ENCODE assay signal across 8 mouse cellular contexts in genomic region chr10:122912086-122912690, GRCm38 (mm10).
A peak's percentile ranks its signal among the peaks of the same experiment; 100 is the strongest.
DNase-seq lines count a peak whose midpoint lies in the region; ATAC-seq and TF ChIP-seq lines count a peak whose summit lies in the region.

No protein-coding gene starts in this region.

- DNase-seq in heart, adult 2 months: no peak
- DNase-seq in heart, postnatal 25 days (ENCODE audit: low spot score): no peak
- DNase-seq in midbrain, embryonic 14.5 days: no peak
- no peak for DNase-seq in hindbrain, embryonic 14.5 days (ENCODE audit: low spot score)
- no peak for DNase-seq in layer of hippocampus, postnatal 25 days (ENCODE audit: extremely low spot score in 1 of 2, low spot score in 1 of 2)
- DNase-seq in adrenal gland, postnatal 36 days: no peak

- TF ChIP-seq POLR2A in heart, adult 2 months (IDR thresholded peaks at IDR 0.05; ENCODE audit: insufficient read depth, low read depth, low read length): no peak

- no peak for TF ChIP-seq CTCF in heart, adult 2 months (IDR thresholded peaks at IDR 0.05)

- WGBS in heart, adult 2 months: 39% methylated on average over 12 of the region's 12 CpGs
- 43% methylated on average over 8 of the region's 12 CpGs for WGBS in midbrain, embryonic 16.5 days
- 34% methylated on average over 12 of the region's 12 CpGs for WGBS in midbrain, embryonic 14.5 days
- WGBS in hindbrain, embryonic 14.5 days: 37% methylated on average over 12 of the region's 12 CpGs
- WGBS in stomach, embryonic 16.5 days: 24% methylated on average over 12 of the region's 12 CpGs

- H3K27ac ChIP-seq in heart, adult 2 months: peak overlapping the region; percentile 63
- H3K27ac ChIP-seq in midbrain, embryonic 16.5 days (ENCODE audit: low read length): peak overlapping the region; percentile 39
- no peak overlapping the region; the same call in 1 of the 2 replicates for H3K27ac ChIP-seq in midbrain, embryonic 14.5 days (replicated peaks; ENCODE audit: low read depth, low read length)
- H3K27ac ChIP-seq in hindbrain, embryonic 14.5 days: peak overlapping the region; percentile 74
- H3K27ac ChIP-seq in stomach, embryonic 16.5 days (ENCODE audit: low read length): peak overlapping the region; percentile 98

- no peak for ATAC-seq in midbrain, embryonic 16.5 days
- no peak for ATAC-seq in midbrain, embryonic 14.5 days (ENCODE audit: low FRiP score, low TSS enrichment)
- no peak for ATAC-seq in hindbrain, embryonic 14.5 days (ENCODE audit: low FRiP score)
- peak; percentile 31; the same call in 1 of the 2 replicates for ATAC-seq in stomach, embryonic 16.5 days (ENCODE audit: insufficient read depth, low FRiP score)

- no peaks in the 10 kb centered on the region for H3K9me3 ChIP-seq in midbrain, embryonic 16.5 days (replicated peaks; ENCODE audit: control insufficient read depth, low read length, poor library complexity, severe bottlenecking)
- H3K9me3 ChIP-seq in midbrain, embryonic 14.5 days (ENCODE audit: control insufficient read depth, low read length): no peaks in the 10 kb centered on the region
- H3K9me3 ChIP-seq in hindbrain, embryonic 14.5 days (ENCODE audit: control insufficient read depth, low read length): no peaks in the 10 kb centered on the region
- no peaks in the 10 kb centered on the region for H3K9me3 ChIP-seq in stomach, embryonic 16.5 days (replicated peaks; ENCODE audit: control insufficient read depth, low read length)

- TF ChIP-seq EP300 in heart, adult 2 months (IDR thresholded peaks at IDR 0.05; ENCODE audit: insufficient read depth, low read depth, low read length): no peak

- intact Hi-C loops in heart, adult 2 months (cut with DNase I): loop anchor here (5.0 kb wide), 2 partner anchors 75 to 105 kb away; no protein-coding TSS in a partner anchor
- intact Hi-C loops in heart, postnatal 25 days (cut with DNase I): loop anchor here (5.0 kb wide), 1 partner anchor 75 kb away; no protein-coding TSS in a partner anchor

- H3K27me3 ChIP-seq in heart, adult 2 months (ENCODE audit: control insufficient read depth, insufficient read depth, low read length): no peaks in the 10 kb centered on the region
- H3K27me3 ChIP-seq in midbrain, embryonic 16.5 days (ENCODE audit: control insufficient read depth, insufficient read depth, low read depth, low read length): no peaks in the 10 kb centered on the region
- no peaks in the 10 kb centered on the region for H3K27me3 ChIP-seq in midbrain, embryonic 14.5 days (ENCODE audit: control insufficient read depth, insufficient read depth, low read length)
- no peaks in the 10 kb centered on the region for H3K27me3 ChIP-seq in hindbrain, embryonic 14.5 days (ENCODE audit: control insufficient read depth, insufficient read depth, low read length)
- H3K27me3 ChIP-seq in stomach, embryonic 16.5 days (ENCODE audit: control insufficient read depth, insufficient read depth, low read length): no peaks in the 10 kb centered on the region

- no peak overlapping the region for H3K4me2 ChIP-seq in midbrain, embryonic 16.5 days (ENCODE audit: low read length)
- H3K4me2 ChIP-seq in midbrain, embryonic 14.5 days (ENCODE audit: low read length): no peak overlapping the region
- H3K4me2 ChIP-seq in hindbrain, embryonic 14.5 days (replicated peaks): peak overlapping the region; percentile 7; the same call in 1 of the 2 replicates
- peak overlapping the region; percentile 44 for H3K4me2 ChIP-seq in stomach, embryonic 16.5 days (ENCODE audit: low read depth, low read length)

- H3K9ac ChIP-seq in heart, adult 2 months (ENCODE audit: low read depth, low read length): no peak overlapping the region
- no peak overlapping the region for H3K9ac ChIP-seq in midbrain, embryonic 16.5 days (ENCODE audit: low read depth, low read length)
- H3K9ac ChIP-seq in midbrain, embryonic 14.5 days (replicated peaks; ENCODE audit: low read length): no peak overlapping the region
- H3K9ac ChIP-seq in hindbrain, embryonic 14.5 days: peak overlapping the region; percentile 16; the same call in 1 of the 2 replicates
- H3K9ac ChIP-seq in stomach, embryonic 16.5 days (ENCODE audit: low read length): peak overlapping the region; percentile 68

- no peak overlapping the region for H3K4me3 ChIP-seq in heart, adult 2 months
- H3K4me3 ChIP-seq in midbrain, embryonic 16.5 days (ENCODE audit: low read depth, low read length): no peak overlapping the region
- no peak overlapping the region for H3K4me3 ChIP-seq in midbrain, embryonic 14.5 days (replicated peaks; ENCODE audit: low read depth, low read length)
- H3K4me3 ChIP-seq in hindbrain, embryonic 14.5 days (replicated peaks; ENCODE audit: low read length): no peak overlapping the region
- H3K4me3 ChIP-seq in stomach, embryonic 16.5 days (replicated peaks; ENCODE audit: low read length): peak overlapping the region; percentile 22; the same call in 1 of the 2 replicates

- H3K4me1 ChIP-seq in heart, adult 2 months (ENCODE audit: control insufficient read depth, insufficient read depth, low read length): peaks cover 3% of the 10 kb centered on the region; the same call in 1 of the 2 replicates
- H3K4me1 ChIP-seq in midbrain, embryonic 16.5 days (ENCODE audit: control insufficient read depth, insufficient read depth, low read length): peaks cover 10% of the 10 kb centered on the region
- H3K4me1 ChIP-seq in midbrain, embryonic 14.5 days (ENCODE audit: control insufficient read depth, insufficient read depth, low read length): peaks cover 19% of the 10 kb centered on the region
- peaks cover 19% of the 10 kb centered on the region for H3K4me1 ChIP-seq in hindbrain, embryonic 14.5 days (replicated peaks; ENCODE audit: control insufficient read depth, insufficient read depth, low read length)
- peaks cover 31% of the 10 kb centered on the region for H3K4me1 ChIP-seq in stomach, embryonic 16.5 days (ENCODE audit: control insufficient read depth, insufficient read depth, low read length)

- H3K36me3 ChIP-seq in heart, adult 2 months (ENCODE audit: control insufficient read depth, insufficient read depth, low read length): no peaks in the 10 kb centered on the region; the same call in 1 of the 2 replicates
- no peaks in the 10 kb centered on the region for H3K36me3 ChIP-seq in midbrain, embryonic 16.5 days (ENCODE audit: control insufficient read depth, insufficient read depth, low read length)
- no peaks in the 10 kb centered on the region for H3K36me3 ChIP-seq in midbrain, embryonic 14.5 days (ENCODE audit: control insufficient read depth, insufficient read depth, low read length)
- 0 out of 2 replicates have a peak, but pooled peaks cover 4% of the 10 kb centered on the region for H3K36me3 ChIP-seq in hindbrain, embryonic 14.5 days (replicated peaks; ENCODE audit: control insufficient read depth, insufficient read depth)
- H3K36me3 ChIP-seq in stomach, embryonic 16.5 days (ENCODE audit: control insufficient read depth, insufficient read depth, low read length): no peaks in the 10 kb centered on the region

- no peaks in the 10 kb centered on the region for H3K79me2 ChIP-seq in heart, adult 2 months (replicated peaks; ENCODE audit: control insufficient read depth, insufficient read depth, low read length)

Comparison
In these comparisons a context has a peak if more than half of its experiments do, and no peak if none do; other contexts are left out.
1. H3K9ac ChIP-seq: peak in hindbrain, embryonic 14.5 days (single experiment) and stomach, embryonic 16.5 days (single experiment); none in heart, adult 2 months (single experiment), midbrain, embryonic 16.5 days (single experiment) and midbrain, embryonic 14.5 days (single experiment).
2. H3K4me2 ChIP-seq: peak in hindbrain, embryonic 14.5 days (single experiment) and stomach, embryonic 16.5 days (single experiment); none in midbrain, embryonic 16.5 days (single experiment) and midbrain, embryonic 14.5 days (single experiment).